Mouse (Mus musculus): ENCODE measurements at regions not wholly inside any gene's neighbourhood (a gene's known extent, or its start where the extent isn't known, plus 50 kb on each side); places are given as distances from the start of the nearest gene placed in this dataset.

DNA sequence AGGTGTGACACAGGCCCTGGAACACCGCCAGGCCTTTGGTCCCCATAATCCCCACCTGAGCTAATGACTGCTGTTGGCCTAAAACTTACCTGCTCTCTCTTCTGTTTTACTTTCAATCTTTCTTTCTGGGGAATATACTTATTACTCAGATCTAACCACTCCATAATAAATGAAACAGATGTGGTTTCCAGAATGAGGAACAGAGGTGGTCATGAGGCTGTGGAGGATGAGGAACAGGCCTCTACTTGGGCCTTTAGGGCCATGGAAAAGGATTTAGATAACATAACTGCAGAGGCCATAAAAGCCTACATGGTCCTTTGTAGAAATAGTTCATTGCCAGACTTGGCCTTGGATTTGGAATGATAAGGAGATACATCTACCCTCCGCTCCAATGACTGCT, 74.1 kb downstream of the B3gnt5 start:
- Histone ChIP-seq H3K4me3 (ENCODE audit: insufficient read depth, low read length) (no peak overlapping the region), H3K27ac (ENCODE audit: insufficient read depth, low read length) (no peak overlapping the region), H3K4me1 (ENCODE audit: control insufficient read depth, insufficient read depth, low read length) (no peaks in the 10 kb centered on the region)
- TF ChIP-seq CTCF (IDR thresholded peaks at IDR 0.05; ENCODE audit: extremely low read depth, insufficient read depth, low read length) (no peak), POLR2A (IDR thresholded peaks at IDR 0.05; ENCODE audit: extremely low read depth, insufficient read depth, low read length) (no peak)

DNA sequence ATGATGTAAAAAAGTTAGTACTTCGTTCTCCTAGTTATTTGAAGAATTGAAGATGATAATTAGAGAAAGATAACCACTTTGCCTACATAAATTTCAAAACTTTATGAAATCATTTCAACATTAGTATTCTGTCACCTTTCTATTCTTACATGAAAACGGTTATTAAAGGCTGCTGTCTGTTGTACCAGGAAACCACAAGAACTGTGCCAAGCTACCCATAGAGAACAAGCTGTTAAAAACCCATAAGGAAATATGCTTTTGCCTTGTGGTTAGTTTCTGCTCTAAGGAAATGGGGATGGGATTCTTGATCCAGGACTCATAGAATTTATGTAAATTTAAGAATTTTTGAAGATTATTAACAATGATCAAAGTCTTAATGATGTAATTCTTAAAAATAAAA, 74.7 kb downstream of the B3gnt5 start:
- Histone ChIP-seq H3K4me3 (ENCODE audit: insufficient read depth, low read length) (no peak overlapping the region), H3K4me1 (ENCODE audit: control insufficient read depth, insufficient read depth, low read length) (no peaks in the 10 kb centered on the region), H3K27ac (ENCODE audit: insufficient read depth, low read length) (no peak overlapping the region)
- TF ChIP-seq POLR2A (IDR thresholded peaks at IDR 0.05; ENCODE audit: extremely low read depth, insufficient read depth, low read length), result no peak
- no peak for TF ChIP-seq CTCF (IDR thresholded peaks at IDR 0.05; ENCODE audit: extremely low read depth, insufficient read depth, low read length)

DNA sequence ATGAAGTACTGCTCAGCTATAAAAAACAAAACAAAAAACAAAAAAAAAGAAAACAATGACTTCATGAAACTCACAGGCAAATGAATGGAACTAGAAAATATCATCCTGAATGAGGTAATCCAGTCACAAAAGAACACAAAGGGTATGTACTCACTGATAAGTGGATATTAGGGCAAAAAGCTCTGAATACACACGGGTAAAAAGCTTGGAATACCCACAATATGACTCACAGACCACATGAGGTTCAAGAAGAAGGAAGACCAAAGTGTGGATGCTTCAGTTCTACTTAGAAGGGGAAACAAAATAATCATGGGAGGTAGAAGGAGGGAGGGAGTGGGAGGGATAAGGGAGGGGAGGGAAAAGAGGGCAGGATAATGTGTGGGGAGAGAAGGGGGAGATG, 79.8 kb downstream of the B3gnt5 start:
- H3K4me3 ChIP-seq (ENCODE audit: insufficient read depth, low read length), result no peak overlapping the region
- no peak for TF ChIP-seq POLR2A (IDR thresholded peaks at IDR 0.05; ENCODE audit: extremely low read depth, insufficient read depth, low read length)
- TF ChIP-seq CTCF (IDR thresholded peaks at IDR 0.05; ENCODE audit: extremely low read depth, insufficient read depth, low read length), result no peak
- no peaks in the 10 kb centered on the region for H3K4me1 ChIP-seq (ENCODE audit: control insufficient read depth, insufficient read depth, low read length)
- no peak overlapping the region for H3K27ac ChIP-seq (ENCODE audit: insufficient read depth, low read length)

DNA sequence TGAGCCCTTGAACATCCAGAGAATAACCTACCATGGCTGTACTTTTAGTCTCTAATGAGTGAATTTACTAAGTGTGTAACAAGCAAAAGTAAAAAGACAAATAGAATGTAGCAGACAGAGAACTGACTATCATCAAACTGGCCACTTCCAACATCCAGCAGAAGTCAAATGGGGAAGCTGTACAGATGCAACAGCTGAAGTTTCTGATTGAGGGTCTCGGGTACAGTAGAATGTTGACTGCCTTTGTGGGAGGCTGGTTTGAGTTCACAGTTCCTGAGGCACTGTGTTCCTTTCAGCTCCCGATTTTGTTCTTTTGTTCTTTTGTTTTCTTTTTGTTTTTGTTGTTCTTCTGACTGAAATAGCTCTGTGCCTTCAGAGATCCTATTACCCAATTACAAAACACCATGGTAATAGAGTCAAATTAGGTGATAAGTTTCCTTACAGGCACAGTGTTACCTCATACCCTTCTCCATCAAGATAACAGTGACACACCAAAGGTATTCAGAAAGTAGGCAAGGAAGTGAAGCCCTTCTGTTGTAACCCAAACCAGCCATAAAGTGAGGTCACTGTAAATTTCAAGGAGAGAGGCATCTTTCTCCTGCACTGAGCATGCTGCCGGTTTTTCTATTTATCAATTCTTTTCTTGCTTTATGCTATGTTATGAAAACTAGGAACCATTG, 82.5 kb downstream of the B3gnt5 start:
- no peak overlapping the region for H3K27ac ChIP-seq (ENCODE audit: insufficient read depth, low read length)
- H3K4me1 ChIP-seq (ENCODE audit: control insufficient read depth, insufficient read depth, low read length), result no peaks in the 10 kb centered on the region
- no peak overlapping the region for H3K4me3 ChIP-seq (ENCODE audit: insufficient read depth, low read length)
- no peak for TF ChIP-seq POLR2A (IDR thresholded peaks at IDR 0.05; ENCODE audit: extremely low read depth, insufficient read depth, low read length)
- TF ChIP-seq CTCF (IDR thresholded peaks at IDR 0.05; ENCODE audit: extremely low read depth, insufficient read depth, low read length), result no peak

DNA sequence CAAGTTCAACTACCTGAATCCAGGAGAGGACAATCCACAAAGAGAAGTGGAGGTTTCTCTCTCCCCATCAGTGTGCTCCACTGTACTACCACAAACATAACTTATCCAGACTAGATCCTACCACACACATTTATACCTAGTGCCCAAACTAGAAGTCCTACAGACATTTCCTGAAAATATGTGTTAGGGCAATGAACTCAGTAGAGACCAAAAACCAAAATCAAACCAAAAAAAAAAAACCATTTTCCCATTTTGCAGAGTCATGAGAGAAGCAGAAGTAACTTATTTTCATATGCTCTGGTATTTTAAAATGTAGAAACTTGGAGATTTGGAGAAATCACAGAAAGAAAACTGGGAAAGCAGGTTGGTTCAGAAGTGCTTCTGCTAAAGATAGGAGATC, 83.7 kb downstream of the B3gnt5 start:
- Histone ChIP-seq H3K4me1 (ENCODE audit: control insufficient read depth, insufficient read depth, low read length) (no peaks in the 10 kb centered on the region), H3K4me3 (ENCODE audit: insufficient read depth, low read length) (no peak overlapping the region), H3K27ac (ENCODE audit: insufficient read depth, low read length) (no peak overlapping the region)
- TF ChIP-seq CTCF (IDR thresholded peaks at IDR 0.05; ENCODE audit: extremely low read depth, insufficient read depth, low read length), result no peak
- TF ChIP-seq POLR2A (IDR thresholded peaks at IDR 0.05; ENCODE audit: extremely low read depth, insufficient read depth, low read length), result no peak

DNA sequence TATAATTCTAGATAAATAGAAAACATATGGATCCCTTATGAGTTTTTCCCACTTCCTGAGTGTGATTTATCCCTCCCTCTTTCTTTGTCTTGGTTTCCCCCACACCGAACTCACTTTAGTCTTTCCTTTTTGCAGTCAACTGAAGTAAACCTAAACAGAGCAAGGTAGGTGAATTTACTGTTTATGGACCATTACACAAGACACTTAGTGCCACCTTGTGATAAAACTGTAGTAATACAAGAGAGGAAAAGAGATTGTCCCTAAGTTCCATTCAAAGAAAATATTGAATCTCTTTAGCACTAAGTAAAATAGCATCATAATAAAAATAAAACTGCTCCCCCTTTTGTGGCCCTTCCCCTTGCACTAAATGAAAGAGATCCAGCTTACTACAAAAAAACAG, 88.4 kb downstream of the B3gnt5 start:
- TF ChIP-seq CTCF (IDR thresholded peaks at IDR 0.05; ENCODE audit: extremely low read depth, insufficient read depth, low read length) (no peak), POLR2A (IDR thresholded peaks at IDR 0.05; ENCODE audit: extremely low read depth, insufficient read depth, low read length) (no peak)

DNA sequence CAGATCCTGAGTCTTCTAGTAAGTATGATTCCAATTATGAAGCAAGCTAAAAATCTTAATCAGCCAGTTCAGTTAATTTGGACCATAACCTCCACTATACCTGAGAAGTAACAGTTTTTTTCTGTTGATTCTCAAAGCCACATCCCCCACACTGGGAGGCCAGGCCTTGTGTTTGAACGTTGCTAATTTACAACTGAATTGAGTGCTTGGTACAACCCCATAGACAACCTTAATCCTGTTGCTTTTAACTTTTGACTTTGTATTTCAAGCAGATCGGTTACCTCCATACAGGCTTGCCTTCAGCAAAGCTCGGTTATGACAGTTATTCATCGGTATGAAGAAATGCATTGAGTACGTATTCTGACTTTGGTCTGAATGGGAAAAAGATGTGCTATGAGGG, 105.3 kb downstream of the B3gnt5 start:
- H3K4me1 ChIP-seq (ENCODE audit: control insufficient read depth, insufficient read depth, low read length), result no peaks in the 10 kb centered on the region
- H3K27ac ChIP-seq (ENCODE audit: insufficient read depth, low read length), result no peak overlapping the region
- TF ChIP-seq CTCF (IDR thresholded peaks at IDR 0.05; ENCODE audit: extremely low read depth, insufficient read depth, low read length), result no peak
- TF ChIP-seq POLR2A (IDR thresholded peaks at IDR 0.05; ENCODE audit: extremely low read depth, insufficient read depth, low read length), result no peak

More for the DNA sequence above, 88.4 kb downstream of the B3gnt5 start:
- no peaks in the 10 kb centered on the region for H3K4me1 ChIP-seq (ENCODE audit: control insufficient read depth, insufficient read depth, low read length)
- no peak overlapping the region for H3K4me3 ChIP-seq (ENCODE audit: insufficient read depth, low read length)
- no peak overlapping the region for H3K27ac ChIP-seq (ENCODE audit: insufficient read depth, low read length)

DNA sequence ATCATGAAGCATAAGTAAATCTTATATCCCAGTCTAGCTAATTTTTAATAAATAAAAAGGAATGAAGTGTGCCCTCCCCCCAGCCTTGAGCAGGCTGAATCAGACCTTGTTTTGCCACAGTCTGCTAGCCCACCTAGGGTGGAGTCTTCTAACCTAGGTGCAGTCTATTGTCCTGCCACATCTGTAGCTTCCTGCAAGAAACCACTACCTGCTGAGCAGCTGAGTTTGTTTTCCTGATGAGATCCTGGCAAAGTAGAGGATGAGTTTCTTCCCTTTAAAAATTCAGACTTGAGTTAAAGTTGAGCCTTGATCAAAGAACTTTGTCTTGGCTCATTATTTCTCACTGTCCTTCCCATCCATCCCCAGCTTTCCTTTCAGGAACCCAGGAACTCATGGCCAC, 105.9 kb downstream of the B3gnt5 start:
- Histone ChIP-seq H3K4me1 (ENCODE audit: control insufficient read depth, insufficient read depth, low read length) (no peaks in the 10 kb centered on the region), H3K27ac (ENCODE audit: insufficient read depth, low read length) (no peak overlapping the region), H3K4me3 (ENCODE audit: insufficient read depth, low read length) (no peak overlapping the region)
- no peak for TF ChIP-seq CTCF (IDR thresholded peaks at IDR 0.05; ENCODE audit: extremely low read depth, insufficient read depth, low read length)
- TF ChIP-seq POLR2A (IDR thresholded peaks at IDR 0.05; ENCODE audit: extremely low read depth, insufficient read depth, low read length), result no peak

More for the DNA sequence above, 105.3 kb downstream of the B3gnt5 start:
- H3K4me3 ChIP-seq (ENCODE audit: insufficient read depth, low read length), result no peak overlapping the region

DNA sequence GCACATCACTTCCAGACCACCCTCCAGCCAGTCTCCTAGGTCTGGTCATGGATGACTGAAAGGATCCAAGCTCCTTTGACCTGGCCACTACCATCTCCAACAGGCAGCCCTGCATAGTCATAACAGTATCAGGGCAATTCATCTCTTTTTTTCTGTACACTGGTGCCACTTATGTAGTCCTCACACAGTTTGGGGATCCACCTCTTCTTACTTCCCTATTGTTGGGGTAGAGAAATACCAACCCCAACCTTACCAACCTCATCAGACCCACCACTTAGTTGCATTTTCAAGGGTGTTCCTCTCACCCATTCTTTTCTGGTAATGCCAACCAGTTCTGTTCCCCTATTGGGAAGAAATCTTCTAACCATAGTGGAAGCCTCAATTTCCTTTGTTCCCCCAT, 109.4 kb downstream of the B3gnt5 start:
- TF ChIP-seq POLR2A (IDR thresholded peaks at IDR 0.05; ENCODE audit: extremely low read depth, insufficient read depth, low read length) (no peak), CTCF (IDR thresholded peaks at IDR 0.05; ENCODE audit: extremely low read depth, insufficient read depth, low read length) (no peak)
- Histone ChIP-seq H3K4me1 (ENCODE audit: control insufficient read depth, insufficient read depth, low read length) (no peaks in the 10 kb centered on the region), H3K27ac (ENCODE audit: insufficient read depth, low read length) (no peak overlapping the region), H3K4me3 (ENCODE audit: insufficient read depth, low read length) (no peak overlapping the region)

DNA sequence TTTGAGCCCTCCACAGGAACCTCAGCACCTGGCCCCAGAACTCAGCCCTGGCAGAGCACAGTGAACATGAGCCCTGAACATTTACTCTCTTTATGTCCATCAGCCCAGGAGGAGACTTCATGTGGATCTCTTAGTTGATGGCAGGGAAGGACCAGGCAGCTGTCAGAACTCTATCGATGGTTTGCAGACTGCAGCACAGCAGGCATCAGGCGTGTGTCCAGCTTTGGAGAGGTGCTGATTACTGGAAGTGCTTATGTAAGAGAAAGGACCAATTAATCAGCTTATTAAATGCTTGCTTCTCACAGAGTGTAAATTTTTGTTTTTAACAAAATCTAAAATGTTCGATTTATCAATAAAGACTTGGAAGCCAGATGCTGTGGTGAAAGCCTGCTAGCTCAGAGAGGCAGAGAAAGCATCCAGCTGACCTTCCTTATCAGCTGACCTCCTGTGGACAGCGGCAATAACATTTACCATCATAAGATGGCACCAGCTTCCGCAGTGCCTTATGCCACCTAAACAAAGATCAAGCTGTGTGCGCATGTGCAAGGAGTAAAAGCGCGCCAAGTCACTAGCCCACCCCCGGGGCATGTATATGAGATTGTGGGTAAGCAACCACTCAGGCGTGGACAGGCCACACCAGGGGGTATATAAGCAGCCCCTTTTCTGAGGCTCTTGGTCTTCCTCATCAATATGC, 105.8 kb downstream of the Klhl6 start:
- no peak overlapping the region for H3K4me3 ChIP-seq (ENCODE audit: insufficient read depth, low read length)
- TF ChIP-seq POLR2A (IDR thresholded peaks at IDR 0.05; ENCODE audit: extremely low read depth, insufficient read depth, low read length), result no peak
- TF ChIP-seq CTCF (IDR thresholded peaks at IDR 0.05; ENCODE audit: extremely low read depth, insufficient read depth, low read length), result no peak
- no peaks in the 10 kb centered on the region for H3K4me1 ChIP-seq (ENCODE audit: control insufficient read depth, insufficient read depth, low read length)
- no peak overlapping the region for H3K27ac ChIP-seq (ENCODE audit: insufficient read depth, low read length)
